Mouse (Mus musculus) spleen, adult 2 months (tissue): ENCODE results near the gene Cpm. TPM values are rescaled to one million over a fixed set of nuclear protein-coding genes. Genes with fewer than 3 reads are reported as not detected.

Experiments used
- DNase-seq, 2 experiments: peaks; one replicate each; pipeline versions ENCODE4 v3.0.0 to v3.0.0-alpha.2; 2012 to 2021; ENCODE audit warnings: low spot score in 2 of 2, low read depth in 1 of 2
- H3K27ac ChIP-seq: fragments of 200-500 bp; 2 replicates; pipeline ENCODE4 v1.5.1; 2012; ENCODE audit warnings: low read length, inconsistent platforms; ENCODE audit not compliant: insufficient read depth
- H3K27me3 ChIP-seq: fragments of 200-500 bp; 2 replicates; pipeline ENCODE4 v1.6.1; 2012; ENCODE audit warnings: mild to moderate bottlenecking, moderate library complexity, low read length, inconsistent platforms; ENCODE audit not compliant: control insufficient read depth, insufficient read depth
- H3K36me3 ChIP-seq: fragments of 200-500 bp; 2 replicates; pipeline ENCODE4 v1.6.1; 2012; ENCODE audit warnings: mild to moderate bottlenecking, low read length, inconsistent platforms; ENCODE audit not compliant: control insufficient read depth, insufficient read depth
- H3K4me1 ChIP-seq: fragments of 200-500 bp; 2 replicates; pipeline ENCODE4 v1.6.1; 2011; ENCODE audit warnings: inconsistent platforms; ENCODE audit not compliant: control insufficient read depth, insufficient read depth, insufficient read length
- H3K4me3 ChIP-seq: fragments of 200-500 bp; 2 replicates; pipeline ENCODE4 v1.5.1; 2011; ENCODE audit warnings: mild to moderate bottlenecking, inconsistent platforms; ENCODE audit not compliant: insufficient read depth, insufficient read length; ENCODE audit errors: extremely low read depth
- CTCF ChIP-seq: fragments of 200-500 bp; IDR thresholded peaks from 2 replicates; pipeline ENCODE4 v1.5.1; 2011; ENCODE audit warnings: mild to moderate bottlenecking, inconsistent platforms; ENCODE audit not compliant: insufficient read depth, insufficient read length, insufficient replicate concordance; ENCODE audit errors: extremely low read depth
- POLR2A ChIP-seq: fragments of 200-500 bp; IDR thresholded peaks from 2 replicates; pipeline ENCODE4 v1.6.1; 2011; ENCODE audit warnings: low read depth, low read length, inconsistent platforms
- WGBS: fragments of 180-500 bp; shearing (Covaris S2); methylation state at CpG from one replicate; pipeline ENCODE4 v1.1.7; 2018; 5-methylcytosine and 5-hydroxymethylcytosine counted together
- polyA plus RNA-seq: library from polyadenylated mRNA; depleted of rRNA; stranded (reverse); fragments of >200 nt; gene quantifications from 2 replicates; pipeline ENCODE4 v1.2.3, GENCODE M21; 2012; rRNA removed

Gene Cpm
- polyA plus RNA-seq, 1 experiment, result 10.1 TPM

DNA sequence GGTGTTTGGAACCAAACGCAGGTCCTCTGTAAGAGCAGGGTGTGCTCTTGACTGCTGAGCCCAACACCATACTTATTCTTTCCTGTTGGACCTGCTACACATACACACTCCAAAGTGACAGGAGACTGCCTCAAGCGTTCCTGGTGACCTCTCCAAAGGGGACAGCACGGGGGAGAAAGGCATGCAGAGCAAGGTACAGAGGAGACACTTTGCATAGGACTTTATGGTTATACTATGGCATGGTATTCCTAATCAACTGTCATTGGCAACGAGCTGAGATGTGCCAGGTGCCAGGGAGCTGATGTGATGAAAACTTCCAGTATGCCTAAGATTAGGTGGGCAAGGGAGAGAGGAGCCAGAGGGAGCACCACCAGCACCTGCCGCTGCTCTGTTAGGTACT, 107.3 kb downstream of the Cpm start:
- H3K27me3 ChIP-seq, result no peaks in the 10 kb centered on the region
- WGBS, result 92% methylated on average over 5 of the region's 5 CpGs
- H3K27ac ChIP-seq, result no peak overlapping the region
- DNase-seq, result no peak
- no peaks in the 10 kb centered on the region for H3K4me1 ChIP-seq
- H3K36me3 ChIP-seq, result peaks cover 11% of the 10 kb centered on the region
- no peak for TF ChIP-seq CTCF
- no peak for TF ChIP-seq POLR2A
- no peak overlapping the region for H3K4me3 ChIP-seq

Other genes with a start within 250 kb of the Cpm start
- gene Cpsf6, start 249.5 kb upstream of the Cpm start, polyA plus RNA-seq, result 51.9 and 79.8 TPM in 2 replicates
- 37.2 and 52.6 TPM in 2 replicates for gene Mdm2, start 81.3 kb downstream of the Cpm start, polyA plus RNA-seq
- gene Slc35e3, start 116.9 kb downstream of the Cpm start, polyA plus RNA-seq, result 5.6 and 7.4 TPM in 2 replicates
- gene Nup107, start 163.2 kb downstream of the Cpm start, polyA plus RNA-seq, result 5.8 and 6.0 TPM in 2 replicates
- gene Rap1b, start 216.5 kb downstream of the Cpm start, polyA plus RNA-seq, result 50.1 and 58.6 TPM in 2 replicates